Mouse (Mus musculus) macrophage (primary cell): ENCODE data around the gene Caskin1. TPM values are rescaled to one million over a fixed set of nuclear protein-coding genes. Genes with fewer than 3 reads are reported as not detected.
A peak's percentile ranks its signal among the peaks of the same experiment; 100 is the strongest.

Experiments used
- H3K27ac ChIP-seq: fragments of 350-480 bp; formaldehyde crosslinking; 2 replicates; pipeline ENCODE4 v1.9.0; 2021
- H3K36me3 ChIP-seq: fragments of 350-480 bp; formaldehyde crosslinking; 2 replicates; pipeline ENCODE4 v1.9.0; 2021; ENCODE audit errors: inconsistent target
- H3K4me3 ChIP-seq: fragments of 350-480 bp; formaldehyde crosslinking; 2 replicates; pipeline ENCODE4 v1.9.0; 2021; ENCODE audit errors: inconsistent target
- H3K79me2 ChIP-seq: fragments of 350-480 bp; formaldehyde crosslinking; 2 replicates; pipeline ENCODE4 v1.9.0; 2021; ENCODE audit errors: inconsistent target
- WGBS: methylation state at CpG from one replicate; pipeline ENCODE4 v1.1.7; 2026; ENCODE audit warnings: inconsistent platforms; ENCODE audit not compliant: missing documents; 5-methylcytosine and 5-hydroxymethylcytosine counted together
- polyA plus RNA-seq: library from polyadenylated mRNA; stranded (reverse); fragments of 250-400 nt; gene quantifications from 3 replicates; pipeline ENCODE4 v1.2.4, GENCODE M21; 2018; ENCODE audit warnings: inconsistent platforms

The Caskin1 gene
- polyA plus RNA-seq, 1 experiment from 2014 or later, result not detected

GRCm38 (mm10) chr17:24548435-24548834 is 60.0 kb downstream of the Caskin1 start:
- peak overlapping the region; percentile 61 for H3K27ac ChIP-seq

GRCm38 (mm10) chr17:24548921-24549617 is 60.7 kb downstream of the Caskin1 start:
- peak overlapping the region; percentile 61 for H3K27ac ChIP-seq
- no peaks in the 10 kb centered on the region for H3K36me3 ChIP-seq
- peak overlapping the region; percentile 55 for H3K4me3 ChIP-seq
- WGBS, result 1% methylated on average over 23 of the region's 23 CpGs
- H3K79me2 ChIP-seq, result peaks cover 36% of the 10 kb centered on the region

More at GRCm38 (mm10) chr17:24548435-24548834, 60.0 kb downstream of the Caskin1 start:
- Histone ChIP-seq H3K79me2 (peaks cover 29% of the 10 kb centered on the region), H3K36me3 (no peaks in the 10 kb centered on the region), H3K4me3 (peak overlapping the region; percentile 55)
- WGBS, result 2% methylated on average over 9 of the region's 9 CpGs

GRCm38 (mm10) chr17:24549618-24550415 is 61.4 kb downstream of the Caskin1 start, which contains the start of gene Pkd1:
Gene Pkd1 (plus strand): TSS chr17:24549834.
- Histone ChIP-seq H3K27ac (peak within 1 kb of the TSS; percentile 61), H3K4me3 (peak within 1 kb of the TSS; percentile 55), H3K79me2 (peaks cover 43% of the 10 kb centered on the region), H3K36me3 (no peaks in the 10 kb centered on the region)
- 0% methylated on average over 57 of the region's 72 CpGs for WGBS

- WGBS, result 3% methylated on average over 44 of the region's 44 CpGs
These were observed 62.1 kb downstream of the Caskin1 start for GRCm38 (mm10) chr17:24550416-24551049.

GRCm38 (mm10) chr17:24551050-24551444 is 62.6 kb downstream of the Caskin1 start:
- peak overlapping the region; percentile 36 for H3K4me3 ChIP-seq
- WGBS, result 81% methylated on average over 3 of the region's 3 CpGs
- H3K27ac ChIP-seq, result no peak overlapping the region
- H3K36me3 ChIP-seq, result no peaks in the 10 kb centered on the region
- H3K79me2 ChIP-seq, result peaks cover 55% of the 10 kb centered on the region

More at GRCm38 (mm10) chr17:24550416-24551049, 62.1 kb downstream of the Caskin1 start:
- no peak overlapping the region for H3K27ac ChIP-seq
- no peaks in the 10 kb centered on the region for H3K36me3 ChIP-seq
- H3K79me2 ChIP-seq, result peaks cover 50% of the 10 kb centered on the region
- peak overlapping the region; percentile 36 for H3K4me3 ChIP-seq

- 98% methylated on average over 7 of the region's 7 CpGs for WGBS
- no peak overlapping the region for H3K27ac ChIP-seq
- no peak overlapping the region for H3K4me3 ChIP-seq
- no peaks in the 10 kb centered on the region for H3K36me3 ChIP-seq
- peaks cover 85% of the 10 kb centered on the region; the same call in 1 of the 2 replicates for H3K79me2 ChIP-seq
These were observed 68.7 kb downstream of the Caskin1 start for GRCm38 (mm10) chr17:24557091-24557490.

Other genes with a start within 250 kb of the Caskin1 start
- gene Ccnf, start 237.1 kb upstream of the Caskin1 start, polyA plus RNA-seq, result 1.3 to 5.7 TPM (median 3.2 TPM) in 3 replicates
- 0.16 to 0.30 TPM (median 0.26 TPM) in 3 replicates for gene Abca17, start 137.5 kb upstream of the Caskin1 start, polyA plus RNA-seq
- 26.0 to 44.3 TPM (median 31.7 TPM) in 3 replicates for gene Abca3, start 136.7 kb upstream of the Caskin1 start, polyA plus RNA-seq
- gene Rnps1, start 74.0 kb upstream of the Caskin1 start, polyA plus RNA-seq, result 59.5 to 100 TPM (median 80.3 TPM) in 3 replicates
- 10.4 to 30.9 TPM (median 23.5 TPM) in 3 replicates for gene Eci1, start 62.0 kb upstream of the Caskin1 start, polyA plus RNA-seq
- 0.23 to 1.5 TPM (median 1.1 TPM) in 3 replicates for gene Dnase1l2, start 45.5 kb upstream of the Caskin1 start, polyA plus RNA-seq
- 7.7 to 13.8 TPM (median 10.3 TPM) in 3 replicates for gene E4f1, start 18.3 kb upstream of the Caskin1 start, polyA plus RNA-seq
- 7.0 to 22.6 TPM (median 15.0 TPM) in 3 replicates for gene Pgp, start 18.2 kb upstream of the Caskin1 start, polyA plus RNA-seq
- gene Bricd5, start 14.7 kb upstream of the Caskin1 start, polyA plus RNA-seq, result not detected in 3 replicates
- 10.9 to 13.2 TPM (median 11.6 TPM) in 3 replicates for gene Mlst8, start 9.5 kb upstream of the Caskin1 start, polyA plus RNA-seq
- gene Traf7, start 39.3 kb downstream of the Caskin1 start, polyA plus RNA-seq, result 42.9 to 61.3 TPM (median 48.4 TPM) in 3 replicates
- not detected in 3 replicates for gene Rab26, start 45.6 kb downstream of the Caskin1 start, polyA plus RNA-seq
- 9.7 to 18.0 TPM (median 16.3 TPM) in 3 replicates for gene Pkd1, start 61.2 kb downstream of the Caskin1 start, polyA plus RNA-seq
- 33.7 to 43.4 TPM (median 35.5 TPM) in 3 replicates for gene Tsc2, start 144.0 kb downstream of the Caskin1 start, polyA plus RNA-seq
- 3.1 to 5.8 TPM (median 3.7 TPM) in 3 replicates for gene Nthl1, start 144.1 kb downstream of the Caskin1 start, polyA plus RNA-seq
- gene Slc9a3r2, start 161.7 kb downstream of the Caskin1 start, polyA plus RNA-seq, result 0.15 TPM in 1 of 3 replicates, not detected in the others
- gene Npw, start 169.9 kb downstream of the Caskin1 start, polyA plus RNA-seq, result not detected in 3 replicates
- 8.0 to 14.3 TPM (median 12.2 TPM) in 3 replicates for gene Zfp598, start 181.1 kb downstream of the Caskin1 start, polyA plus RNA-seq
- 0.14 to 0.76 TPM (median 0.19 TPM) in 3 replicates for gene Syngr3, start 201.4 kb downstream of the Caskin1 start, polyA plus RNA-seq
- gene Gfer, start 207.6 kb downstream of the Caskin1 start, polyA plus RNA-seq, result 16.2 to 28.0 TPM (median 20.3 TPM) in 3 replicates
- 0.50 to 3.8 TPM (median 0.72 TPM) in 3 replicates for gene Noxo1, start 207.6 kb downstream of the Caskin1 start, polyA plus RNA-seq
- 10.6 to 22.6 TPM (median 18.7 TPM) in 3 replicates for gene Tbl3, start 219.1 kb downstream of the Caskin1 start, polyA plus RNA-seq
- not detected in 3 replicates for gene Rnf151, start 229.5 kb downstream of the Caskin1 start, polyA plus RNA-seq
- 612 to 1,759 TPM (median 1,226 TPM) in 3 replicates for gene Rps2, start 229.5 kb downstream of the Caskin1 start, polyA plus RNA-seq
- gene Ndufb10, start 235.9 kb downstream of the Caskin1 start, polyA plus RNA-seq, result 128 to 178 TPM (median 156 TPM) in 3 replicates
- not detected in 3 replicates for gene Rpl3l, start 239.2 kb downstream of the Caskin1 start, polyA plus RNA-seq
- 145 to 266 TPM (median 156 TPM) in 3 replicates for gene Msrb1, start 248.0 kb downstream of the Caskin1 start, polyA plus RNA-seq